ENCODE assay signal across 9 mouse cellular contexts in the genomic region with DNA sequence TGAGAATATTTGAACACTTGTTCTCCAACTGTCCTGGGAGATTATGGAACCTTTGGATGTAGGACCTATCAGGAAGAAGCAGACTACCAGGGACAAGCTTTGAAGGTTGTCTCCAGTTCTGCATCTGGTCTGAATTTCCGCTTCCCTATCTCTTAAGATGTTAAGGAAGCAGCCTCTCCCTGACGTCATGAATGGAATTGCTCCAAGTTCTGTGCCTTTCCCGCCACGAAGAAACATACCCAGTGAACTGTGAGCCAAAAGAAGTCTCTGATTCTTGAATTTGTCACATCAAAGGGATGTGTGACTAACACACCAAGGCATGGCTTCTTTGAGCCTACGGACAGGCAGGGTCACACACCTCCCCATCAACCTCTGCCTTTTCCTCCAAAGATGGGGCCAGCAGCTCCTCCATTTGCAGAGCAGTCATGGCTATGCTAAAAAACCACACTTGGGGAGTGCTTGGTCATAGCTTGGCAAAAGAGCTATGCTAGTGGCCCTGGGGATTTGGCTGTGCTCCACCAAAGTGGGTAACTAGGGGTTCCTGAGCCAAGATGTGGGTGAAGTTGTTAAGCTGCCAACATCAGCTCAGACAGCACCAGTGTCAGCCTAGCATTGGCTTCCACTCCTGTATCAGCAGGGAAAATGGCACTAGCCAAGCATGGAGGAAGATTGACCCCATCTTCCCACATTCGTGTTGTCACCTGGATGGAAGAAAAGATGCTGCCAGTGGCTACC.
DNase-seq lines count a peak whose midpoint lies in the region; ATAC-seq and TF ChIP-seq lines count a peak whose summit lies in the region.
"Had no signal": no experiment of that assay in that cellular context is flagged by ENCODE, and none has a peak within 500 bp of the region (broad histone marks: within the 10 kb centered on the region; RNA-seq: fewer than 3 reads in every experiment).

No protein-coding gene starts in this region.

- peak; percentile 53 for DNase-seq in lung, embryonic 14.5 days
- DNase-seq in lung, postnatal 36 days = no peak
- DNase-seq in layer of hippocampus, adult 2 months (ENCODE audit: low spot score in 2 of 2) = peak; percentile 41 to 57
- DNase-seq in left cerebral cortex, adult 9 months (ENCODE audit: low spot score in 2 of 2) = peak; percentile 37 to 70
- peak; percentile 20 for DNase-seq in right cerebral cortex, postnatal 4 days
- DNase-seq in cerebellum, adult 9-10 months = no peak

- TF ChIP-seq CTCF in lung, embryonic 14.5 days (IDR thresholded peaks at IDR 0.05; ENCODE audit: low read depth) = no peak
- no peak for TF ChIP-seq CTCF in layer of hippocampus, adult 2 months (conservative IDR thresholded peaks at IDR 0.05)

- WGBS in lung, embryonic 14.5 days = 52% methylated on average over 6 of the region's 6 CpGs
- WGBS in midbrain, embryonic 13.5 days = 80% methylated on average over 6 of the region's 6 CpGs

- H3K27me3 ChIP-seq in lung, embryonic 14.5 days (ENCODE audit: insufficient read depth, low read length) = no peaks in the 10 kb centered on the region
- H3K27me3 ChIP-seq in midbrain, embryonic 13.5 days = no peaks in the 10 kb centered on the region
- H3K27me3 ChIP-seq: kidney, embryonic 15.5 days had no signal

- ATAC-seq in lung, embryonic 14.5 days (ENCODE audit: insufficient read depth) = no peak
- ATAC-seq in midbrain, embryonic 13.5 days = no peak

- no peaks in the 10 kb centered on the region for H3K4me1 ChIP-seq in lung, embryonic 14.5 days (ENCODE audit: insufficient read depth)
- H3K4me1 ChIP-seq in midbrain, embryonic 13.5 days (replicated peaks) = no peaks in the 10 kb centered on the region

- no peak overlapping the region for H3K27ac ChIP-seq in lung, embryonic 14.5 days (ENCODE audit: low read depth)
- no peak overlapping the region for H3K27ac ChIP-seq in layer of hippocampus, adult 2 months
- H3K27ac ChIP-seq in midbrain, embryonic 13.5 days = no peak overlapping the region
- H3K27ac ChIP-seq: kidney, embryonic 15.5 days had no signal

- no peak overlapping the region for H3K4me2 ChIP-seq in lung, embryonic 14.5 days
- no peak overlapping the region for H3K4me2 ChIP-seq in midbrain, embryonic 13.5 days (replicated peaks)
- H3K4me2 ChIP-seq: kidney, embryonic 15.5 days had no signal

- H3K36me3 ChIP-seq in lung, embryonic 14.5 days (ENCODE audit: insufficient read depth) = no peaks in the 10 kb centered on the region
- H3K36me3 ChIP-seq in midbrain, embryonic 13.5 days = no peaks in the 10 kb centered on the region
- H3K36me3 ChIP-seq: kidney, embryonic 15.5 days had no signal

- no peaks in the 10 kb centered on the region for H3K9me3 ChIP-seq in lung, embryonic 14.5 days (ENCODE audit: low read depth, low read length)
- H3K9me3 ChIP-seq in midbrain, embryonic 13.5 days = no peaks in the 10 kb centered on the region
- H3K9me3 ChIP-seq: kidney, embryonic 15.5 days had no signal

- no peak overlapping the region for H3K4me3 ChIP-seq in lung, embryonic 14.5 days (ENCODE audit: low read depth, low read length)
- no peak overlapping the region for H3K4me3 ChIP-seq in layer of hippocampus, adult 2 months
- no peak overlapping the region for H3K4me3 ChIP-seq in midbrain, embryonic 13.5 days (replicated peaks)
- H3K4me3 ChIP-seq: erythroblast, embryonic 14.5 days; kidney, embryonic 15.5 days had no signal

- H3K9ac ChIP-seq in lung, embryonic 14.5 days = no peak overlapping the region
- no peak overlapping the region for H3K9ac ChIP-seq in midbrain, embryonic 13.5 days (replicated peaks)
- H3K9ac ChIP-seq: kidney, embryonic 15.5 days had no signal

Comparison
In these comparisons a context has a peak if more than half of its experiments do, and no peak if none do; other contexts are left out.
1. DNase-seq: peak in lung, embryonic 14.5 days (single experiment), layer of hippocampus, adult 2 months (2 of 2), left cerebral cortex, adult 9 months (2 of 2) and right cerebral cortex, postnatal 4 days (single experiment); none in lung, postnatal 36 days (single experiment) and cerebellum, adult 9-10 months (single experiment).